Mouse (Mus musculus): Measurements from ENCODE around the gene Slc34a2. TPM values are rescaled to one million over a fixed set of nuclear protein-coding genes. Genes with fewer than 3 reads are reported as not detected.

Gene Slc34a2
- not detected for polyA plus RNA-seq (2017; shearing (Covaris generic))

DNA sequence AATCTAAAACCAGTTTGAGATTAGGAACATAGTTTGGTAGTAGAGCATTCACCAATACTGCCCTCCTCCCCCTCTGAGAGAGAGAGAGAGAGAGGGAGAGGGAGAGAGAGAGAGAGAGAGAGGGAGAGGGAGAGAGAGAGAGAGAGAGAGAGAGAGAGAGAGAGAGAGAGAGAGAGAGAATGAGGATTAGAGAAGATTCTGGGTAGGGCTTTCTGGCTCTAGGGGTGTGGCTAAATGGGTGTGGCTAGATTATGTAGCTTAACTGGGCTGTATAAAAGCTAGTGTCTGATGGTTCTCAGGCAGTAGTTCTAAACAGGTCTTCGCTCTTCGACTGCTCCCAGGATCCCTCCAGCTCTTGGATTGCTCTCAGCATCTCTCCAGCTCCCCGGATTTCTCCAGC is at the start of gene Slc34a2:
Gene Slc34a2 (plus strand): TSS at position 301 of the 400 bp plus-strand sequence.

Other genes with a start within 250 kb of the Slc34a2 start
- gene Anapc4, start 204.1 kb upstream of the Slc34a2 start, polyA plus RNA-seq (2017; shearing (Covaris generic)), result 36.3 TPM
- not detected for gene Sel1l3, start 175.8 kb downstream of the Slc34a2 start, polyA plus RNA-seq (2017; shearing (Covaris generic))
- 37.2 TPM for gene Smim20, start 229.0 kb downstream of the Slc34a2 start, polyA plus RNA-seq (2017; shearing (Covaris generic))